Mouse (Mus musculus): ENCODE measurements at regions not wholly inside any gene's neighbourhood (a gene's known extent, or its start where the extent isn't known, plus 50 kb on each side); places are given as distances from the start of the nearest gene placed in this dataset.

GRCm38 (mm10) chr4:103441383-103441782 is 127.8 kb downstream of the Oma1 start:
- TF ChIP-seq CTCF (IDR thresholded peaks at IDR 0.05; ENCODE audit: low read depth), result no peak
- TF ChIP-seq EP300 (IDR thresholded peaks at IDR 0.05; ENCODE audit: low read depth), result no peak
